Mouse (Mus musculus): ENCODE results near the gene Prss44. TPM values are rescaled to one million over a fixed set of nuclear protein-coding genes. Genes with fewer than 3 reads are reported as not detected.
A peak's percentile ranks its signal among the peaks of the same experiment; 100 is the strongest.

Gene Prss44
- 1.5 and 2.2 TPM in 2 replicates for total RNA-seq (2012; rRNA removed)

DNA sequence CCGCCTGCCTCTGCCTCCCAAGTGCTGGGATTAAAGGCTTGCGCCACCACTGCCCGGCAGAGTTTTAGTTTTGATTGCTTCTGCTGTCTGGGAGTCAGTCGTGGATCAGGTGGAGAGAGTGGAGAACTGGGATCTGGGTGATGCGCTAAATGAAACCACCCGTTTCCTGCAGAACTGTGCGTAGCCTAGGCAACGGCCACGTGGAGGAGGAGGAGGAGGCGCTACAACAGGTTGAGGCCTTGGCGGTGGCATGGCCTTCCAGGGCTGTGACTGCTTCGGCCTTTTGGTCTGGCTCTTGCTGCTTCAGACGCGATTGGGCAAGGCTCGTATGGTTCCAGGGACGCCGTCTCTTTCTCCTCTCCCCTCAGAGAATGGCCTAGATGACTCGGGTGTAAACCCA lies at the start of gene Prss44:
Gene Prss44, plus strand, starts transcription at position 206 of the 400 bp plus-strand sequence.
- Histone ChIP-seq H3K27ac (ENCODE audit: insufficient read depth, low read depth, low read length, poor library complexity, severe bottlenecking) (no peak within 1 kb of the TSS), H3K36me3 (ENCODE audit: control insufficient read depth, insufficient read depth, low read length, poor library complexity, severe bottlenecking) (no peaks in the 10 kb centered on the region), H3K9me3 (ENCODE audit: control insufficient read depth, insufficient read depth, low read depth, low read length) (no peaks in the 10 kb centered on the region), H3K4me3 (ENCODE audit: insufficient read depth in 1 of 2, low read depth in 1 of 2, low read length in 2 of 2, poor library complexity in 1 of 2, severe bottlenecking in 1 of 2) (peak within 1 kb of the TSS; percentile 42 to 54; a peak in 3 of 4 replicates), H3K9ac (ENCODE audit: insufficient read depth, low read depth, low read length, poor library complexity, severe bottlenecking) (0 out of 2 replicates have a peak within 1 kb of the TSS, but pooled peaks have one; percentile 30), H3K4me1 (ENCODE audit: control insufficient read depth in 2 of 2, insufficient read depth in 2 of 2, low read length in 2 of 2, poor library complexity in 1 of 2) (peaks cover 0 to 5% of the 10 kb centered on the region in 2 experiments; a peak in 2 of 4 replicates)
- DNase-seq (ENCODE audit: low read depth, low spot score), result no peak
- TF ChIP-seq CHD2 (IDR thresholded peaks at IDR 0.05; ENCODE audit: low read depth, low read length) (no peak), HCFC1 (IDR thresholded peaks at IDR 0.05; ENCODE audit: borderline replicate concordance, insufficient read depth, low read length) (no peak), ZC3H11A (IDR thresholded peaks at IDR 0.05; ENCODE audit: borderline replicate concordance, low read depth, low read length) (no peak), ZNF384 (IDR thresholded peaks at IDR 0.05; ENCODE audit: low read depth, low read length) (no peak), MAFK (IDR thresholded peaks at IDR 0.05; ENCODE audit: insufficient read depth, low read depth, low read length) (no peak)
- in situ Hi-C loops (cut with MboI; ENCODE audit: low sequenced_read_pairs in 2 of 2, unreplicated experiment in 2 of 2), result no loop called here

DNA sequence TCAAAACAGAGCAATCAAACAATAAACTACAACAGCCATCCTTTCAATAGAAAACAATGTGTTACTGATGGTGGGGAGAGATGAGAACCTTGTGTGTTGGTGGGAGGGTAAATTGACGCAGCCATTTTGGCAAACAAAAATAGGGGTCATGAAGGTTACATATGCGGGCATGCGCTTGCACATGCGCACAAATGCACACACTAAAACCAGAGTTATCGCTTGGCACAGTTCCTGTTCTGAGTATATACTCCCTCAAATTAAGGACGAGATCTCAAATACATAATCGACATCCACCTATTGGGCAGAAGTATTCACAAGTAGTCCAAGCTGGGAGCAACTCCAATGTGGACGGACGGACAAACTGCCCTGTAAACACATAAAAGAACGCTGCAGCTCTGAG lies 41.5 kb upstream of the Prss44 start:
- Histone ChIP-seq H3K36me3 (ENCODE audit: control insufficient read depth, insufficient read depth, low read length, poor library complexity, severe bottlenecking) (no peaks in the 10 kb centered on the region), H3K9me3 (ENCODE audit: control insufficient read depth, insufficient read depth, low read depth, low read length) (no peaks in the 10 kb centered on the region), H3K27ac (ENCODE audit: insufficient read depth, low read depth, low read length, poor library complexity, severe bottlenecking) (no peak overlapping the region), H3K4me1 (ENCODE audit: control insufficient read depth in 2 of 2, insufficient read depth in 2 of 2, low read length in 2 of 2, poor library complexity in 1 of 2) (no peaks in the 10 kb centered on the region), H3K4me3 (ENCODE audit: insufficient read depth in 1 of 2, low read depth in 1 of 2, low read length in 2 of 2, poor library complexity in 1 of 2, severe bottlenecking in 1 of 2) (no peak overlapping the region), H3K9ac (ENCODE audit: insufficient read depth, low read depth, low read length, poor library complexity, severe bottlenecking) (no peak overlapping the region)
- in situ Hi-C loops (cut with MboI; ENCODE audit: low sequenced_read_pairs in 2 of 2, unreplicated experiment in 2 of 2), result no loop called here
- TF ChIP-seq CHD2 (IDR thresholded peaks at IDR 0.05; ENCODE audit: low read depth, low read length) (no peak), ZC3H11A (IDR thresholded peaks at IDR 0.05; ENCODE audit: borderline replicate concordance, low read depth, low read length) (no peak), MAFK (IDR thresholded peaks at IDR 0.05; ENCODE audit: insufficient read depth, low read depth, low read length) (no peak), ZNF384 (IDR thresholded peaks at IDR 0.05; ENCODE audit: low read depth, low read length) (no peak), HCFC1 (IDR thresholded peaks at IDR 0.05; ENCODE audit: borderline replicate concordance, insufficient read depth, low read length) (no peak)
- DNase-seq (ENCODE audit: low read depth, low spot score), result no peak

DNA sequence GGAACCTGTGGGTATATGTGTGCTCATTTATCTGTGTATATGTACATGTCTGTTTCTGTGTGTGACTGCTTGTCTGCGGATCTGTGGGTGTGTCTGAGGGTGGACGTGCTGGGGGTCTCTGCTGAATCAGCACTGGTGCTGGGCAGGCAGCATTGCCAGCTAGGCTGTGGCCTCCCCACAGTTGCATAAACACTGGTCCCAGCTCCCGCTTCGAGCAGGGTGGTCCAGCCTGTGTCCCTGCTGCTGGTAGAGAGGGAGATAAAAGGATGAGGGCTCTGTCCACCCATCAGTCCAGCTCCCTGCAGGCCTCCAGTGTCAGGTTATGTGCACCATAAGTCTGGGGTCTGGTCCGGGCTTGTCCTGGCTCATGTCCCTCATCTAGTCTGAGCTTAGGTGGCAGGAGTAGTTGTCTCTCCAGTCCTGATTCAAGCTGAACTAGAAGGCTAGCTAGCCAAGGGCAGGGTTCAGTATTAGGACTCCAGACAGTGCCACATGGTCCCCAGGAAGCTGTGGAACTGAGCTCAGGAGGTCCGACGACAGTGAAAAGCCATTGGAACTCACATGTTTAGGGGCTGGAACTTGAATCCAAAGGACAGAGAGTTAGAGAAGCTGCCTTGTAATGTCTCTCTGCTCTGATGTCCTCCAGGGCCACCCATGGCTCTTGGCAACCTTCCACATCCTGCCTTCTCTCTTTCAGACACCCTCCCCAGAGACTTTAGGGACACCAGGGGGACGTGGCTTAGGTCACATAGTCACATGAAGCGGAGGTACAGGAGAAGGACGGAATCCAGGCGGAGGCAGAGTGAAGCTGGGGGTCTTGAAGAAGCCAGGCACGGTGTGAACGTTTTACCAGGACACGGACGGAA lies 39.2 kb upstream of the Prss44 start:
- no peak overlapping the region for H3K27ac ChIP-seq (ENCODE audit: insufficient read depth, low read depth, low read length, poor library complexity, severe bottlenecking)
- peak overlapping the region in 1 of 2 experiments; percentile 3; a peak in 1 of 4 replicates for H3K4me3 ChIP-seq (ENCODE audit: insufficient read depth in 1 of 2, low read depth in 1 of 2, low read length in 2 of 2, poor library complexity in 1 of 2, severe bottlenecking in 1 of 2)
- no peaks in the 10 kb centered on the region for H3K36me3 ChIP-seq (ENCODE audit: control insufficient read depth, insufficient read depth, low read length, poor library complexity, severe bottlenecking)
- H3K9ac ChIP-seq (ENCODE audit: insufficient read depth, low read depth, low read length, poor library complexity, severe bottlenecking), result no peak overlapping the region
- no peaks in the 10 kb centered on the region for H3K4me1 ChIP-seq (ENCODE audit: control insufficient read depth in 2 of 2, insufficient read depth in 2 of 2, low read length in 2 of 2, poor library complexity in 1 of 2)
- in situ Hi-C loops (cut with MboI; ENCODE audit: low sequenced_read_pairs in 2 of 2, unreplicated experiment in 2 of 2), result no loop called here
- TF ChIP-seq HCFC1 (IDR thresholded peaks at IDR 0.05; ENCODE audit: borderline replicate concordance, insufficient read depth, low read length) (no peak), ZC3H11A (IDR thresholded peaks at IDR 0.05; ENCODE audit: borderline replicate concordance, low read depth, low read length) (no peak), ZNF384 (IDR thresholded peaks at IDR 0.05; ENCODE audit: low read depth, low read length) (no peak), CHD2 (IDR thresholded peaks at IDR 0.05; ENCODE audit: low read depth, low read length) (no peak), MAFK (IDR thresholded peaks at IDR 0.05; ENCODE audit: insufficient read depth, low read depth, low read length) (no peak)
- no peaks in the 10 kb centered on the region for H3K9me3 ChIP-seq (ENCODE audit: control insufficient read depth, insufficient read depth, low read depth, low read length)
- no peak for DNase-seq (ENCODE audit: low read depth, low spot score)

- H3K36me3 ChIP-seq (ENCODE audit: control insufficient read depth, insufficient read depth, low read length, poor library complexity, severe bottlenecking), result no peaks in the 10 kb centered on the region
- in situ Hi-C loops (cut with MboI; ENCODE audit: low sequenced_read_pairs in 2 of 2, unreplicated experiment in 2 of 2), result no loop called here
- no peak overlapping the region for H3K27ac ChIP-seq (ENCODE audit: insufficient read depth, low read depth, low read length, poor library complexity, severe bottlenecking)
- H3K4me1 ChIP-seq (ENCODE audit: control insufficient read depth in 2 of 2, insufficient read depth in 2 of 2, low read length in 2 of 2, poor library complexity in 1 of 2), result no peaks in the 10 kb centered on the region
- H3K9me3 ChIP-seq (ENCODE audit: control insufficient read depth, insufficient read depth, low read depth, low read length), result no peaks in the 10 kb centered on the region
- no peak for DNase-seq (ENCODE audit: low read depth, low spot score)
- H3K4me3 ChIP-seq (ENCODE audit: insufficient read depth in 1 of 2, low read depth in 1 of 2, low read length in 2 of 2, poor library complexity in 1 of 2, severe bottlenecking in 1 of 2), result peak overlapping the region in 1 of 2 experiments; percentile 3; a peak in 1 of 4 replicates
- no peak overlapping the region for H3K9ac ChIP-seq (ENCODE audit: insufficient read depth, low read depth, low read length, poor library complexity, severe bottlenecking)
- TF ChIP-seq MAFK (IDR thresholded peaks at IDR 0.05; ENCODE audit: insufficient read depth, low read depth, low read length), result no peak
- TF ChIP-seq ZNF384 (IDR thresholded peaks at IDR 0.05; ENCODE audit: low read depth, low read length), result no peak
Measured at GRCm38 (mm10) chr9:110775269-110776022, 38.3 kb upstream of the Prss44 start.

Data from ES-E14 (cell line).